Mouse (Mus musculus): ENCODE measurements at regions not wholly inside any gene's neighbourhood (a gene's known extent, or its start where the extent isn't known, plus 50 kb on each side); places are given as distances from the start of the nearest gene placed in this dataset. TPM values are rescaled to one million over a fixed set of nuclear protein-coding genes. Genes with fewer than 3 reads are reported as not detected.
A peak's percentile ranks its signal among the peaks of the same experiment; 100 is the strongest.

DNA sequence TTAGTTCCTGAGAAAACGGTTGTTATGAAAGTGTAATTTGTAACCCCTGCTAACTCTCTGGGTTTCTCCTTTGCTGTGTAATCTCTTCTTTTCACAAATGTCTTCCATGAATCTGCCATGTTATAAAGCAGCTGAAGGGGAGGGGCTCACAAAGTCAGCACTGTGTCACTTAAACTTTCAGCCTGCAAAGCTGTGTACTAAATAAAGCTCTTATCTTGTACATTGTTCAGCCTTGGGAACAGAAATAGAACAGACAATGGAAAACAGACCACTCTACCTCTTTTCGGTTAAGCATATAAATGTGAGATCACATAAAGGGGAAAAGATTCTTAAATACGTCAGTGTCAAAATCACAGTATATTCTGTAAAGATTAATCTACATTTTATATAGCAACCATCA lies 573.9 kb downstream of the Plxdc2 start:
- Histone ChIP-seq H3K36me3 (no peaks in the 10 kb centered on the region), H3K4me2 (replicated peaks) (no peak overlapping the region), H3K4me1 (replicated peaks) (no peaks in the 10 kb centered on the region), H3K9me3 (no peaks in the 10 kb centered on the region), H3K9ac (replicated peaks) (no peak overlapping the region), H3K27ac (no peak overlapping the region), H3K27me3 (no peaks in the 10 kb centered on the region), H3K4me3 (replicated peaks) (no peak overlapping the region)
- WGBS: 85% methylated on average over 3 of the region's 3 CpGs
- ATAC-seq: no peak

DNA sequence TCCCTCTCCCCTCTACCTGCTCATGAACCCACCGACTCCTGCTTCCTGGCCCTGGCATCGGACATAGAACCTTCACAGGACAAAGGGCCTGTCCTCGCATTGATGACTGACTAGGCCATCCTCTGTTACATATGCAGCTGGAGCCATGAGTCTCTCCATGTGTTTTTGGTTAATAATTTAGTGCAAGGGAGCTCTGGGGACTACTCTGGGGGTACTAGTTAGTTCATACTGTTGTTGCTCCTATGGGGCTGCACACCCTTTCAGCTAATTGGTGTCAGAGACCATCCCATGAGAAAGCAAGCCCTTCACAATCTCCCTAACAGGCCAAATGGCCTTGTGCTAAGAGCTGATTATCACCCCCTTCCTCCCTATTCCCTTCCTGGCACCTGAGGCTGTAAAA lies 603.3 kb downstream of the Plxdc2 start:
- H3K9ac ChIP-seq (replicated peaks): no peak overlapping the region
- H3K4me3 ChIP-seq (replicated peaks): no peak overlapping the region
- no peaks in the 10 kb centered on the region for H3K27me3 ChIP-seq
- H3K4me1 ChIP-seq (replicated peaks): no peaks in the 10 kb centered on the region
- no peaks in the 10 kb centered on the region for H3K9me3 ChIP-seq
- no peaks in the 10 kb centered on the region for H3K36me3 ChIP-seq
- ATAC-seq: no peak
- 90% methylated on average over 3 of the region's 3 CpGs for WGBS
- no peak overlapping the region for H3K27ac ChIP-seq
- no peak overlapping the region for H3K4me2 ChIP-seq (replicated peaks)

DNA sequence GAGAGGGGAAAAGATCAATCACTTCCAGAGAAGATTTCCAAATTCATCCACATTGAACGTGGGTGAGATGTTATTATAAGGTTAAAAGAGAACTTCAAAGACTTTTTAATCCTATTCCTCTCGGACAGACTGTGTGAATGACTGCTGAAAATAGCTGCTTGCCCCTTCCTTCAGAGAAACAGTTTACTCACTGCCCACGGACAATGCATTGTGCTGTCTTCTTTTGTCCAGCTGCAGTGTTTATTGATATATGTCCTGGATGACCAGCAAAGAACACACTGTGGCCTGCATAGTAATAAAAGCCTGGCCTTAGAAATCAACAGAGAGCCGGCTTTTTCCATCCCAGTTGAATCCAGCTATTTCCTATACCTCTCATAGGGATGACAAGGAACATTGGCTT lies 621.3 kb downstream of the Plxdc2 start:
- Histone ChIP-seq H3K9ac (replicated peaks) (0 out of 2 replicates have a peak overlapping the region, but pooled peaks have one; percentile 32), H3K4me1 (replicated peaks) (peaks cover 4% of the 10 kb centered on the region; the same call in 1 of the 2 replicates), H3K27me3 (no peaks in the 10 kb centered on the region), H3K4me2 (replicated peaks) (no peak overlapping the region), H3K36me3 (no peaks in the 10 kb centered on the region), H3K4me3 (replicated peaks) (no peak overlapping the region), H3K9me3 (no peaks in the 10 kb centered on the region), H3K27ac (no peak overlapping the region)
- no peak for ATAC-seq
- WGBS: under 1% methylated on average over 4 of the region's 4 CpGs

DNA sequence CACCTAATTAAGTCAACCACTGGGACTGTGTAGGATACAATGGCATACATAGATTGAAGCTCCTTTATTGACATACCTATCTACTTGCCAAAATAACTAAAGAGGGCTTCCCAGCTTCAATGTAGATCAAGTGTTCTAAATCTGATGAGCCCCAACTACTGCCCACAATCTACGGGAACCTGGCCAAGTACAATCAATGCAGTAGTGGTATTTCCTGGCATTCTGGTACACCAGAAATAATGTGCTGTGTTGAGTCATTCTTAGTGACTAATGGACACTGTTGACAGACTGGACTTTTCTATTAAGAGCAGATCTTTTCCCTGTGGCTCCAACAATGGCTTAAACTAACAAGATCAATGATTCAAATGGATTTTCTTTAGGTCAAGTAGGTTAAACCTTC lies 626.7 kb downstream of the Plxdc2 start:
- H3K27ac ChIP-seq: no peak overlapping the region
- no peak overlapping the region for H3K4me3 ChIP-seq (replicated peaks)
- H3K27me3 ChIP-seq: no peaks in the 10 kb centered on the region
- no peak overlapping the region for H3K4me2 ChIP-seq (replicated peaks)
- no peaks in the 10 kb centered on the region for H3K36me3 ChIP-seq
- no peak overlapping the region for H3K9ac ChIP-seq (replicated peaks)
- H3K9me3 ChIP-seq: no peaks in the 10 kb centered on the region
- ATAC-seq: no peak
- 93% methylated on average over 1 of the region's 1 CpGs for WGBS
- no peaks in the 10 kb centered on the region for H3K4me1 ChIP-seq (replicated peaks)

DNA sequence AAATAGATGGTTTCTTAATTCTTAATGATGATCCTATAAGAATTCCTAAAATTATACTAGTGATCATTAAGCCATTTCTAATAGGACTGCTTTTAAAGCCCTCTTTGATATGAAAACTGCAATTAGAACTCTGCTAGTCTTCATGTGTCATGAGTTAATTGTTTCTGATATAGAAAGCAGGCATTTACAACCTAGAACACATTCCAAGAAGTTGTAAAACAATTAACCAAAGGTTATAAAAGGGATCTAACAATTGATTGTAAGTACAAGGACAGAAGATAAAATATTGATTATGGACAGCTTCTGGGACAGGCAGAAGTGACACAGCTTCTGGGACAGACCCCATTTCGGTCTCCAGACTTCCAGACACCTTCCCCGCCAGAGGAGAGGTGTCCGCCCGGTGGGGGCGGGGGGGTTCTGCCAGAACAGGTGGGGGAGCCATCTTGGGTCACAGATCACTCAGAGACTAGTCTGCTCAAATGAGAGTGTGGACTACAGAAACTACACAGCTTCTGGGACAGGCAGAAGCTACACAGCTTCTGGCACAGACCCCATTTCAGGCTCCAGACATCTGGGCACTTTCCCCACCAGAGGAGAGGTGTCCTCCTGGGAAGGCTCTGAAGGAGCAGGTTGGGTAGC lies 627.6 kb downstream of the Plxdc2 start:
- H3K27me3 ChIP-seq: no peaks in the 10 kb centered on the region
- H3K36me3 ChIP-seq: no peaks in the 10 kb centered on the region
- no peak overlapping the region for H3K27ac ChIP-seq
- 93% methylated on average over 5 of the region's 5 CpGs for WGBS
- H3K9me3 ChIP-seq: no peaks in the 10 kb centered on the region
- no peak overlapping the region for H3K4me3 ChIP-seq (replicated peaks)
- no peaks in the 10 kb centered on the region for H3K4me1 ChIP-seq (replicated peaks)
- ATAC-seq: no peak
- H3K4me2 ChIP-seq (replicated peaks): no peak overlapping the region
- no peak overlapping the region for H3K9ac ChIP-seq (replicated peaks)

Small RNA genes in the stretch of these regions (microRNA-seq; reads per million reads assigned to microRNA genes)
- gene Gm24933: not detected
